Mouse (Mus musculus): ENCODE results near the gene Plk5. TPM values are rescaled to one million over a fixed set of nuclear protein-coding genes. Genes with fewer than 3 reads are reported as not detected.

The Plk5 gene
- total RNA-seq (2012; rRNA removed) (0.19 TPM in 1 of 2 replicates, not detected in the other), polyA plus RNA-seq (2012; ENCODE audit: insufficient read depth in 1 of 2, insufficient read length in 2 of 2, low read depth in 1 of 2, low replicate concordance in 2 of 2, missing spikeins in 1 of 2) (under 1 TPM in 1 of 2 experiments, not detected in 1; 0.19 TPM)

DNA sequence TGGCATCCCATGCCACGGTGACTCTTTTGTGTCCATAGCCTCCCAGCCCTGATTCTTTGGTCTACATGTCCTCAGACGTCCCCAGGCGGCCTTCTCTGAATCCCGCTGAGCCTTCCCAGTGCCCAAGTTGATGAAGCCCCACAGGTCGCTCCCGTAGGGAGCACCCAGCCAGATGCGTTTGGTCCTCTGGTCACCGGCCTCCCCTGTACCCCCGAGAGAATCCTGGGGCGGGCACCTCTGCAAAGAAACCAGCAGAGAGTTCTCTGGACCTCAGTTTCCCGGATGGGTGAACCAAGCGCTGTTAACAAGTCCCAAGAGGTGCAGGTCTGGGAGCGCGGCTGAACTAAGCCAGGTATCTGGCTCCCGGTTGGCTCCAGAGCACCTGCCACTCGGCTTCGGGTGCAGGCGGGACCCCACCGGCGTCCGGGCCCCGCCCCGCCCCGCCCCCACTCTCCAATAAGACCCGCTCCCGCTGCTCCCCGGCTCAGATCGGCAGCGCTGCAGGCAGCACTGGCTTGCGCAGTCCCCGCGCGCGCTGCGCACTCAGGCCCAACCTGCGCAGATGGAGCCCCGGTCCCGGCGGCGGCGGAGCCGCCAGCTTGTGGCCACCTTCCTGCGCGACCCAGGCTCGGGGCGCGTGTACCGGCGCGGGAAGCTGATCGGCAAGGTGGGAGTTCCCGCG is at the start of gene Plk5:
Gene Plk5, plus strand, starts transcription at position 459 of the 682 bp plus-strand sequence.
- no peak within 1 kb of the TSS for H3K27ac ChIP-seq (ENCODE audit: control insufficient read depth, low read depth, low read length)
- TF ChIP-seq ZNF384 (IDR thresholded peaks at IDR 0.05; ENCODE audit: low read depth, low read length) (no peak), KAT2A (conservative IDR thresholded peaks at IDR 0.05; ENCODE audit: low read depth, low read length) (no peak), SMC3 (IDR thresholded peaks at IDR 0.05; ENCODE audit: low read depth, low read length) (no peak), MEF2A (IDR thresholded peaks at IDR 0.05; ENCODE audit: extremely low read depth, insufficient replicate concordance, low read depth, low read length, poor library complexity, severe bottlenecking) (no peak), CHD2 (IDR thresholded peaks at IDR 0.05; ENCODE audit: low read length) (no peak), ZMIZ1 (IDR thresholded peaks at IDR 0.05; ENCODE audit: low read depth, low read length) (no peak), RAD21 (IDR thresholded peaks at IDR 0.05; ENCODE audit: low read depth, low read length) (no peak), USF1 (IDR thresholded peaks at IDR 0.05; ENCODE audit: low read depth, low read length) (no peak), UBTF (IDR thresholded peaks at IDR 0.05; ENCODE audit: borderline replicate concordance, insufficient read depth, low read depth, low read length) (no peak), MAX (IDR thresholded peaks at IDR 0.05; ENCODE audit: low read length) (no peak), TBP (IDR thresholded peaks at IDR 0.05; ENCODE audit: low read depth, low read length) (no peak), E2F4 (IDR thresholded peaks at IDR 0.05; ENCODE audit: borderline replicate concordance, low read depth, low read length) (no peak), ELF1 (IDR thresholded peaks at IDR 0.05; ENCODE audit: low read depth, low read length) (no peak), POLR2A (IDR thresholded peaks at IDR 0.05; ENCODE audit: control insufficient read depth in 1 of 2, insufficient read depth in 1 of 2, low read depth in 1 of 2, low read length in 2 of 2, poor library complexity in 1 of 2) (no peak), SIN3A (IDR thresholded peaks at IDR 0.05; ENCODE audit: low read length) (no peak), ZKSCAN1 (IDR thresholded peaks at IDR 0.05; ENCODE audit: low read depth, low read length) (no peak), CTCF (IDR thresholded peaks at IDR 0.05 in 2 of 3, conservative IDR thresholded peaks at IDR 0.05 in 1 of 3; ENCODE audit: control insufficient read depth in 1 of 3, insufficient read depth in 1 of 3, low read depth in 2 of 3, low read length in 3 of 3, poor library complexity in 1 of 3, severe bottlenecking in 1 of 3) (no peak), MYC (IDR thresholded peaks at IDR 0.05; ENCODE audit: low read depth, low read length) (no peak)
- H3K27me3 ChIP-seq (ENCODE audit: control insufficient read depth in 1 of 2, insufficient read depth in 2 of 2, low read length in 2 of 2) = no peaks in the 10 kb centered on the region
- H3K79me2 ChIP-seq (ENCODE audit: control insufficient read depth, insufficient read depth, low read length, poor library complexity) = no peaks in the 10 kb centered on the region
- H3K4me3 ChIP-seq (ENCODE audit: control insufficient read depth in 1 of 2, insufficient read depth in 1 of 2, low read depth in 2 of 2, low read length in 2 of 2) = no peak within 1 kb of the TSS
- H3K36me3 ChIP-seq (ENCODE audit: control insufficient read depth in 1 of 2, insufficient read depth in 2 of 2, low read length in 2 of 2) = peaks cover 0 to 10% of the 10 kb centered on the region in 2 experiments; a peak in 2 of 4 replicates
- H3K9ac ChIP-seq (ENCODE audit: control insufficient read depth, low read depth, low read length, poor library complexity, severe bottlenecking) = no peak within 1 kb of the TSS
- DNase-seq (ENCODE audit: low read depth, low spot score) = no peak
- H3K4me1 ChIP-seq (ENCODE audit: control insufficient read depth in 1 of 2, insufficient read depth in 2 of 2, low read length in 2 of 2) = peaks cover 14 to 21% of the 10 kb centered on the region in 2 experiments
- no peaks in the 10 kb centered on the region for H3K9me3 ChIP-seq (replicated peaks; ENCODE audit: insufficient read depth, low read length)

- no peak for TF ChIP-seq ETS1 (IDR thresholded peaks at IDR 0.05; ENCODE audit: low read depth, low read length)
- TF ChIP-seq MYC (IDR thresholded peaks at IDR 0.05; ENCODE audit: low read depth, low read length) = no peak
- no peak for TF ChIP-seq POLR2AphosphoS5 (IDR thresholded peaks at IDR 0.05; ENCODE audit: borderline replicate concordance, low read depth, low read length)
- TF ChIP-seq USF1 (IDR thresholded peaks at IDR 0.05; ENCODE audit: low read depth, low read length) = no peak
- no peak for TF ChIP-seq NELFE (IDR thresholded peaks at IDR 0.05; ENCODE audit: low read depth, low read length)
- no peak for TF ChIP-seq MYB (IDR thresholded peaks at IDR 0.05; ENCODE audit: low read depth, low read length)
- no peak for TF ChIP-seq BHLHE40 (IDR thresholded peaks at IDR 0.05; ENCODE audit: borderline replicate concordance, low read depth, low read length)
- TF ChIP-seq GABPA (IDR thresholded peaks at IDR 0.05; ENCODE audit: low read depth, low read length) = no peak
- no peak for TF ChIP-seq CHD2 (IDR thresholded peaks at IDR 0.05; ENCODE audit: low read length)
- no peak for TF ChIP-seq GATA1 (IDR thresholded peaks at IDR 0.05; ENCODE audit: low read depth, low read length)
- TF ChIP-seq SIN3A (IDR thresholded peaks at IDR 0.05; ENCODE audit: low read length) = no peak
- TF ChIP-seq TBP (IDR thresholded peaks at IDR 0.05; ENCODE audit: low read depth, low read length) = no peak
- H3K9me3 ChIP-seq (replicated peaks; ENCODE audit: insufficient read depth, low read length) = no peaks in the 10 kb centered on the region
- no peaks in the 10 kb centered on the region for H3K27me3 ChIP-seq (ENCODE audit: control insufficient read depth in 1 of 2, insufficient read depth in 2 of 2, low read length in 2 of 2)
- no peak overlapping the region for H3K9ac ChIP-seq (ENCODE audit: control insufficient read depth, low read depth, low read length, poor library complexity, severe bottlenecking)
- H3K27ac ChIP-seq (ENCODE audit: control insufficient read depth, low read depth, low read length) = no peak overlapping the region
- H3K4me3 ChIP-seq (ENCODE audit: control insufficient read depth in 1 of 2, insufficient read depth in 1 of 2, low read depth in 2 of 2, low read length in 2 of 2) = no peak overlapping the region
- DNase-seq (ENCODE audit: low read depth, low spot score) = no peak
- no peaks in the 10 kb centered on the region for H3K79me2 ChIP-seq (ENCODE audit: control insufficient read depth, insufficient read depth, low read length, poor library complexity)
- H3K4me1 ChIP-seq (ENCODE audit: control insufficient read depth in 1 of 2, insufficient read depth in 2 of 2, low read length in 2 of 2) = peaks cover 0 to 5% of the 10 kb centered on the region in 2 experiments; a peak in 3 of 4 replicates
- no peaks in the 10 kb centered on the region for H3K36me3 ChIP-seq (ENCODE audit: control insufficient read depth in 1 of 2, insufficient read depth in 2 of 2, low read length in 2 of 2)
These were observed 44.7 kb upstream of the Plk5 start for GRCm38 (mm10) chr10:80311560-80311959.
